Mouse (Mus musculus) MN1 (cell line): ENCODE measurements around the gene Myo10.

Experiments
- DNase-seq: peaks from one replicate; pipeline ENCODE4 v3.0.0-alpha.2; 2016; ENCODE audit warnings: low spot score

Myo10 gene

GRCm38 (mm10) chr15:25611178-25611577 lies 11.1 kb upstream of the Myo10 start:
- no peak for DNase-seq

GRCm38 (mm10) chr15:25620560-25620959 lies 1.8 kb upstream of the Myo10 start:
- DNase-seq: no peak

- no peak for DNase-seq
These were observed 750 bp upstream of the Myo10 start for GRCm38 (mm10) chr15:25621351-25622199.

GRCm38 (mm10) chr15:25622867-25623471 lies 644 bp downstream of the Myo10 start:
- DNase-seq: no peak

GRCm38 (mm10) chr15:25623556-25624180 lies 1.3 kb downstream of the Myo10 start:
- DNase-seq: no peak

GRCm38 (mm10) chr15:25624263-25624662 lies 1.9 kb downstream of the Myo10 start:
- DNase-seq: no peak

- no peak for DNase-seq
These were observed 3.1 kb downstream of the Myo10 start for GRCm38 (mm10) chr15:25625471-25625870.

GRCm38 (mm10) chr15:25627012-25627411 lies 4.7 kb downstream of the Myo10 start:
- no peak for DNase-seq

GRCm38 (mm10) chr15:25628251-25628650 lies 5.9 kb downstream of the Myo10 start:
- DNase-seq: no peak

- no peak for DNase-seq
These were observed 8.4 kb downstream of the Myo10 start for GRCm38 (mm10) chr15:25630716-25631115.

- no peak for DNase-seq
These were observed 9.0 kb downstream of the Myo10 start for GRCm38 (mm10) chr15:25631332-25631731.

- DNase-seq: no peak
These were observed 10.6 kb downstream of the Myo10 start for GRCm38 (mm10) chr15:25632902-25633301.

GRCm38 (mm10) chr15:25633674-25634340 lies 11.5 kb downstream of the Myo10 start:
- DNase-seq: no peak

- DNase-seq: no peak
These were observed 15.4 kb downstream of the Myo10 start for GRCm38 (mm10) chr15:25637727-25638126.

GRCm38 (mm10) chr15:25639217-25639616 lies 16.9 kb downstream of the Myo10 start:
- no peak for DNase-seq

GRCm38 (mm10) chr15:25640840-25641752 lies 18.8 kb downstream of the Myo10 start:
- DNase-seq: no peak

- no peak for DNase-seq
These were observed 20.1 kb downstream of the Myo10 start for GRCm38 (mm10) chr15:25642214-25643058.

- no peak for DNase-seq
These were observed 23.5 kb downstream of the Myo10 start for GRCm38 (mm10) chr15:25645862-25646261.

GRCm38 (mm10) chr15:25648287-25648686 lies 26.0 kb downstream of the Myo10 start:
- DNase-seq: no peak

GRCm38 (mm10) chr15:25650371-25650770 lies 28.0 kb downstream of the Myo10 start:
- no peak for DNase-seq
